Mouse (Mus musculus) brain, embryonic 14.5 days (tissue): ENCODE data around the gene Nrtn. TPM values are rescaled to one million over a fixed set of nuclear protein-coding genes. Genes with fewer than 3 reads are reported as not detected.

Experiments
- DNase-seq: peaks from one replicate; pipeline ENCODE4 v3.0.0-alpha.2; 2011; ENCODE audit warnings: low read depth
- CTCF ChIP-seq: fragments of 200-500 bp; IDR thresholded peaks from 2 replicates; pipeline ENCODE4 v1.5.1; 2012; ENCODE audit warnings: inconsistent platforms, mild to moderate bottlenecking, moderate library complexity, borderline replicate concordance; ENCODE audit not compliant: insufficient read depth, insufficient read length; ENCODE audit errors: extremely low read depth
- POLR2A ChIP-seq: fragments of 200-500 bp; IDR thresholded peaks from 2 replicates; pipeline ENCODE4 v1.6.1; 2012; ENCODE audit warnings: mild to moderate bottlenecking, inconsistent platforms, borderline replicate concordance; ENCODE audit not compliant: poor library complexity, insufficient read depth, insufficient read length, severe bottlenecking; ENCODE audit errors: extremely low read depth
- polyA plus RNA-seq: library from polyadenylated mRNA; depleted of rRNA; stranded (reverse); fragments of >200 nt; gene quantifications from 2 replicates; pipeline ENCODE4 v1.2.3, GENCODE M21; 2012; rRNA removed

Gene Nrtn
- polyA plus RNA-seq, 1 experiment, result 5.4 TPM

GRCm38 (mm10) chr17:56708692-56709091, 48.6 kb downstream of the Nrtn start:
- DNase-seq, result no peak

DNA sequence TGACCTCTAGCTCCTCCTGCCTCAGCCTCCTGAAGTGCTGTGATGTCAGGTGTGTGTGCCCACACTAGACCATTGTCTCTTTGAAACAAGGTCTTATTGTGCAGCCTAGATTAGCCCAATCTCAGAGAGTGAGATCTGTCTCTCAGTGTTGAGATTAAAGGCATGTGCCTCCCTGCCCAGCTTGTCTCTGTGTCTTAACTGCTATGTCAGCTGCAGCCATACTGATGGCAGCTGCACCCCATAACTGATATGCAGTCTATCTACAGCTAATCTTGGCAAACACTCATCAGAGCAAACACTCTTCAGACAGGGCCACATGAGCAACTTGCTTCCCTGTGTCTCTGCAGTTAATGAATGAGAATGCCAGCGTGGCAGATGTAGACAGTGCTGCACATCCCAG, 50.8 kb downstream of the Nrtn start:
- no peak for DNase-seq
- TF ChIP-seq CTCF (no peak), POLR2A (no peak)

More at GRCm38 (mm10) chr17:56708692-56709091, 48.6 kb downstream of the Nrtn start:
- TF ChIP-seq POLR2A (no peak), CTCF (no peak)

- TF ChIP-seq POLR2A (no peak), CTCF (no peak)
- DNase-seq, result no peak
These were observed 54.3 kb downstream of the Nrtn start for GRCm38 (mm10) chr17:56703038-56703437.

Other genes with a start within 250 kb of the Nrtn start
- gene Znrf4, start 245.1 kb downstream of the Nrtn start, polyA plus RNA-seq, result 0.05 TPM in 1 of 2 replicates, not detected in the other
- gene Gm20219, start 203.1 kb downstream of the Nrtn start, polyA plus RNA-seq, result 2.9 and 3.1 TPM in 2 replicates
- 53.9 and 127 TPM in 2 replicates for gene Safb2, start 172.9 kb downstream of the Nrtn start, polyA plus RNA-seq
- 117 and 173 TPM in 2 replicates for gene Safb, start 172.7 kb downstream of the Nrtn start, polyA plus RNA-seq
- 101 and 119 TPM in 2 replicates for gene 2410015M20Rik, start 147.8 kb downstream of the Nrtn start, polyA plus RNA-seq
- 1,808 and 2,187 TPM in 2 replicates for gene Rpl36, start 144.1 kb downstream of the Nrtn start, polyA plus RNA-seq
- gene Lonp1, start 130.6 kb downstream of the Nrtn start, polyA plus RNA-seq, result 70.4 and 77.2 TPM in 2 replicates
- gene Catsperd, start 129.4 kb downstream of the Nrtn start, polyA plus RNA-seq, result 4.0 TPM in 2 replicates
- 146 and 176 TPM in 2 replicates for gene Ranbp3, start 84.2 kb downstream of the Nrtn start, polyA plus RNA-seq
- gene Ndufa11, start 39.8 kb downstream of the Nrtn start, polyA plus RNA-seq, result 313 and 400 TPM in 2 replicates
- gene Vmac, start 39.5 kb downstream of the Nrtn start, polyA plus RNA-seq, result 18.2 and 18.8 TPM in 2 replicates
- gene Dus3l, start 7.2 kb upstream of the Nrtn start, polyA plus RNA-seq, result 139 and 198 TPM in 2 replicates
- 3.1 and 3.9 TPM in 2 replicates for gene Prr22, start 12.7 kb upstream of the Nrtn start, polyA plus RNA-seq
- gene Rfx2, start 73.5 kb upstream of the Nrtn start, polyA plus RNA-seq, result 7.8 and 11.1 TPM in 2 replicates
- gene Acsbg2, start 116.9 kb upstream of the Nrtn start, polyA plus RNA-seq, result not detected in 2 replicates
- 0.03 and 0.07 TPM in 2 replicates for gene 1700061G19Rik, start 117.9 kb upstream of the Nrtn start, polyA plus RNA-seq
- gene Mllt1, start 177.9 kb upstream of the Nrtn start, polyA plus RNA-seq, result 149 and 153 TPM in 2 replicates
- 0.18 TPM in 1 of 2 replicates, not detected in the other for gene Acer1, start 224.6 kb upstream of the Nrtn start, polyA plus RNA-seq
- 151 and 219 TPM in 2 replicates for gene Clpp, start 232.8 kb upstream of the Nrtn start, polyA plus RNA-seq
- gene Alkbh7, start 239.8 kb upstream of the Nrtn start, polyA plus RNA-seq, result 30.2 and 40.4 TPM in 2 replicates
- 0.28 and 0.33 TPM in 2 replicates for gene Pspn, start 242.5 kb upstream of the Nrtn start, polyA plus RNA-seq